Mouse (Mus musculus) left cerebral cortex, adult 2 months (tissue): ENCODE data around the gene Tnrc6b. TPM values are rescaled to one million over a fixed set of nuclear protein-coding genes. Genes with fewer than 3 reads are reported as not detected.

Experiments
- DNase-seq, 2 experiments: peaks; one replicate each; pipeline ENCODE4 v3.0.0; 2021 to 2022; ENCODE audit warnings: low spot score in 2 of 2, mixed read lengths in 1 of 2; ENCODE audit errors: extremely low spot score in 1 of 2
- H3K27ac ChIP-seq: fragments of 200-600 bp; 2 replicates; pipeline ENCODE4 v1.8.1; 2022
- H3K4me3 ChIP-seq: fragments of 200-600 bp; 2 replicates; pipeline ENCODE4 v1.8.1; 2022
- CTCF ChIP-seq: fragments of 200-600 bp; IDR thresholded peaks from 2 replicates; pipeline ENCODE4 v1.8.1; 2022; ENCODE audit warnings: antibody characterized with exemption, mild to moderate bottlenecking, moderate library complexity
- intact Hi-C: fragments of 180-260 bp; cut with DNase I; formaldehyde crosslinking; loops from one replicate; pipeline ENCODE4 v1.15.1; 2025
- total RNA-seq, 2 experiments: library from RNA; stranded (reverse); gene quantifications; 2 replicates each; pipeline ENCODE4 v1.2.3; 2021

Gene Tnrc6b
- total RNA-seq, 2 experiments from 2014 or later, result 118 to 120 TPM

DNA sequence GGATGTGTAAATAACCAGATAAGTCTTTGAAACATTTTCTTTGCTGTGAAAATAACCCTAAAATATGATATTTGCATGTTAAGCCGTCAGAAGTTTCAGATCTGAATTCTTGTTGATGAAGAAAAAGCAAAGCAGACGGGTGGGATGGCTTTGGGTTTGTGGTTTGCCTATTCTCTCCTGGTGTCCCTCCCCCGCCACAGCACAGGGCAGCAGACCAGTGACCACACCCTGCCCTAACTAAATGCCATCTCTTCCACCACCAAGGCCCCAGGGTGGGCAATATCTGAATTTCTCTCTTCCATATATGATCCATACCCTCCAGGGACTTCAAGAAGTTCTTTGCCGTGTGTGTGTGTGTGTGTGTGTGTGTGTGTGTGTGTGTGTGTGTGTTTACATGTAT, 227.5 kb downstream of the Tnrc6b start:
- DNase-seq, result no peak
- H3K27ac ChIP-seq, result no peak overlapping the region
- intact Hi-C loops, result no loop called here

DNA sequence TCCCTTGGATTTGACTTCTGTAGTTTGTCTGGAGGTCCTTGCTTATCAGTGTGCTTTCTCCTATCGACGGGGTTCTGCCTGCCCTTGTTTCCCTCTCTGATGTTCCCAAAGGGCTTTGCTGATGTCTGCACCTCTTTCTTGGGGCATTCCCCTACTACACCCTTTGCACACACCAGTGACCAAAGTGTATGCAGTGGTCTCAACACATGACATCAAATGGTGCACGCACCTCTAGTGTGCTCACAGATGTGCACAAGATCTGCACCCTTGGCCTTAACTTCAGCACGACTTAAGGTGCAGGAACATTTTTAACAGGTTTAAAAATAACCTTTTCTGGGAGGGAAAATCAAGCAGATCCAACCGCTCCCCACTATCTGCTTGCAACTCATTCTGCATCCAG, 228.3 kb downstream of the Tnrc6b start:
- intact Hi-C loops, result no loop called here
- TF ChIP-seq CTCF, result no peak
- Histone ChIP-seq H3K27ac (no peak overlapping the region), H3K4me3 (no peak overlapping the region)
- DNase-seq, result no peak

More for the DNA sequence above, 227.5 kb downstream of the Tnrc6b start:
- no peak overlapping the region for H3K4me3 ChIP-seq
- no peak for TF ChIP-seq CTCF

DNA sequence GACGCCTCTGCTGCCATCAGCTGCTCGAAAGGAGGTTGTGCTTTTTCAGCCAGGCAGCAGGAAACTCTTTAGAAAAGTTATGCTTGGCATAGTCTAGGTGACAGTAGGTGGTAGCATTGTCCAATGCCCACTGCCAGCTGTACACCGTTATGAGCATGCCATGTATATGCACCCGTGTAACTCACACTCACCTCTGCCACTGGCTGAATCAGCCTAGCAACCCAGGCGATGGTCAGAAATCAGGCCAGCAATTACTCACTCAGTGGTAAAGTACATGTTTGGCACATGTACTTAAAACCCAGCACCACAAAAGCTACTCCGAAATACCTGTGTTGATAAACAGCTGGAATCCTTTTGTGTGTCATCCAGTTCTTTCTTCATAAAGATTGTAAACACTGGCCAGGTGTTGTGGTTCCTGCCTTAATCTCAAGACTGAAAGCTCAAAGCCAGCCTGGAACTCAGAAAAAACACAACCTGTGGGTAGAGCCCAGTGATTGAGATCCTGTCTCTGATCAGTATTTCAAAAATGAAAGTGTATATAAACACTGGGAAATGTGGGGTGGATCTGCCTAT, 230.4 kb downstream of the Tnrc6b start:
- H3K27ac ChIP-seq, result no peak overlapping the region
- no peak for DNase-seq
- H3K4me3 ChIP-seq, result no peak overlapping the region
- intact Hi-C loops, result no loop called here
- TF ChIP-seq CTCF, result no peak

DNA sequence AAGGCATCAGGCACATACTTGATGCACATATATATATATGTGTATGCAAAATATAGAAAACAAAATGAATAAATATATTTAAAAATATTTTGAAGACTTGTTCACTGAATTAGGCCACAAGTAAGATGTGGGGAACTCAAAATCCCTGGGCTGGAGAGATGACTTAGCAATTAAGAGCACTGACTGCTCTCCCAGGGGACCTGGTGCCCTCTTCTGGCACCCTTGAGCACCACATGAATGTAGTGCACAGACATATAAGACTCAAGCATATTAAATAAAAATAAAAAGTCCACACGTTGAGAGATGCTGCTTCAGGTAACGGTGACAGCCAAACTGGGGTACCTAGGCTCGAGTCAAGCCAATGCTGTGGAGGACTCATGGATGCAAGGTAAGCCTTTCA, 234.7 kb downstream of the Tnrc6b start:
- peak; percentile 56 for TF ChIP-seq CTCF
- H3K4me3 ChIP-seq, result no peak overlapping the region
- H3K27ac ChIP-seq, result no peak overlapping the region
- DNase-seq, result no peak
- intact Hi-C loops, result loop anchor here (5.0 kb wide), 1 partner anchor 239 kb away; no protein-coding TSS in a partner anchor

DNA sequence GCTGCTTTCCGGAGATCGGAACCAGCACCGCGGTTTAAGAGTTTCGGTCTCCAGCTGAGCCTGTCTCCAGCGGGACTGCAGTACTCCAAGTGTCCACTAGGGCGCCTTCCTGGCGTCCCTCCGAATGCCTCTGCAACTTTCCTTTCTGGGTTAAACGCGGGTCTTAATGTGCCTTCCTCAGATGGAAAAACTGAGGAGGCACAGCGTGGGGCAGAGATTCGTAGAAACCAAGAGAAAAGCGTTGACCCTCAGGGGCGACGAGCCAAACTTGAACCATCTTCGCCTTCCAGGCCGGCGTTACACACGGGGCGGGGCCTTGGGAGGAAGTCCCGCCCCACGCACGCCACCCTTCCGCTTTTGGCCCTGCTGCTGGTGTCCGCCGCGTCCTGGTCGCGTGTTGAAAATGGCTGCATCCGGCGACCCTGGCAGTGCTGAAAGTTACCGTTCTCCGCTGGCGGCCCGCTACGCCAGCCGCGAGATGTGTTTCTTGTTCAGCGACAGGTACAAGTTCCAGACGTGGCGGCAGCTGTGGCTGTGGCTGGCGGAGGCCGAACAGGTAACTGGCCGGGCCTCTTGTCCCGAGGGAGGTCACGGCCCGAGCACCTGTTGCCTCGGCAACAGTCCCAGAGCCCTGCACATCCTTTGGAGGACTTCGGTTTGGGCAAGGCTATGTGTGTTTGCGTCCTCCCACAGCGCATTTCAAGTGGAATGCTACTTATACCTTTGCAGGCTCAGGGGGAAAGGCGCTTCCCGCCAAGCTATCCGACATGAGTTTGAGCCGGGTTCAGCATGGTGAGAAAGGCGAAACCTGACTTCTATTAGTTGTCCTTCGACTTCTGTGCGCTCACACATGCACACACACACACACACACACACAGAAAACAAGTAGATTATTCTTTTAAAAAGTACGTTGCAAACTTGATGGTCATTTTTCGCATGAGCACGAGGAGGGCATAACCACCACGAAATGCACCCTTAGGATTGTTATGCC, 237.3 kb downstream of the Tnrc6b start, which contains the start of gene Adsl:
Gene Adsl, plus strand, starts transcription at position 346 of the 991 bp plus-strand sequence.
- Histone ChIP-seq H3K27ac (peak within 1 kb of the TSS; percentile 80), H3K4me3 (peak within 1 kb of the TSS; percentile 75)
- intact Hi-C loops, result loop anchor here (5.0 kb wide), 1 partner anchor 241 kb away; no protein-coding TSS in a partner anchor
- peak; percentile 100 for TF ChIP-seq CTCF
- DNase-seq, result peak; percentile 84 to 85

DNA sequence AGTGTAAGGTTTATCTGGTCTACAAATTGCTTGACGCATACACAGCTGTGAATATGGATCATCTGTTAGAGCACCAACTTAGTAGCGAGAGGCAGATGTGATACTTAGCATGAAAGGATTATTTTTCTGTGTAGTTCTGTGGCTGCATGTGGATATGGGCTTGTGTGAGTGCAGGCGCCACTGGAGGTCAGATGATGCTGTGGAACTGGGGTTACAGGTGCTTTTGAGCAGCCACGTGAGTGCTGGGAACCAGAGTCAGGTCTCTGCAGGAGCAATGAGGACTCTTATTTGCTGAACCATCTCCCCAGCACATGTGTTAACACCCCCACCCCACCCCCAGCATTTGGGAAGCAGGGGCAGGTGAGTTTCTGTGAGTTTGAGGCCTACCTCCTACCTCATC, 238.3 kb downstream of the Tnrc6b start:
- intact Hi-C loops, result loop anchor here (5.0 kb wide), 1 partner anchor 242 kb away; no protein-coding TSS in a partner anchor
- Histone ChIP-seq H3K27ac (no peak overlapping the region), H3K4me3 (no peak overlapping the region)
- DNase-seq, result no peak
- TF ChIP-seq CTCF, result no peak

DNA sequence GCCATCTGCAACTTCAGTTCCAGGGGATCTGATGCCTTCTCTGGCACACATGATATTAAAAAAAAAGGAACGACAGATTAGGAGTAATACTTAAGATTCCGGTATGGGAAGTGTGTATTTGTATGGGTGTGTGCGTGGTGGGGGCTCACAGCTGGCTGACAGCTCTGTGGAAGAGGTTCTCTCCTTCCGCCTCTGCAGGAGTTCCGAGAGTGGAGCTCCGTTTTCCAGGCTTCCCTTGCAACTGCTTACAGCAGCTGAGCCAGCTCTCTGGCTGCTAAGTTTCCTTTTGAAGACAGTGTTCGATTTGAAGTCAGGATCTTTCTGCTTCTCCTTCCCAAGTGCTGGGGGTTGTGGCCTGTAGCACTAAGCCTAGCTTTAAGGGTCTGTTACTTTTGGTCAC, 238.9 kb downstream of the Tnrc6b start:
- Histone ChIP-seq H3K27ac (no peak overlapping the region), H3K4me3 (no peak overlapping the region)
- no peak for TF ChIP-seq CTCF
- intact Hi-C loops, result no loop called here
- DNase-seq, result no peak

DNA sequence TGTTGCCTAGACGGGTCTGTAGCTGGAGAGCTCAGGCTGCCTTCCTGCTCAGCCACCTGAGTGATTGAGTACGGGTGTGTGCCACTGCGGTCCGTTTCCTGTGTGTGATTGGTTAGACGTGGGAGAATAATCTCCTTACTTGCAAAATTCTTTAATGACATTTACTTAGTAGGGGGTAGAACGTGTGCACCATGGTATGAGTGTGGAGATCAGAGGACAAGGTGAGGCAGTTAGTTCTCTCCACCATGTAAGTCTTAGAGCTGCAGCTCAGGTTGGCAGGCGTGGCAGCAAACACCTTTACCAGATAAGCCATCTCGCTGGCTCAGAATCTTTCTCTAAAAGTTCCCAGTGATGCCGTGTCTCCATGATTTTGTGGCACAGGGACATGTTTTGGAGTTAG, 242.9 kb downstream of the Tnrc6b start:
- no peak overlapping the region for H3K4me3 ChIP-seq
- no peak overlapping the region for H3K27ac ChIP-seq
- DNase-seq, result no peak
- no peak for TF ChIP-seq CTCF
- intact Hi-C loops, result no loop called here

DNA sequence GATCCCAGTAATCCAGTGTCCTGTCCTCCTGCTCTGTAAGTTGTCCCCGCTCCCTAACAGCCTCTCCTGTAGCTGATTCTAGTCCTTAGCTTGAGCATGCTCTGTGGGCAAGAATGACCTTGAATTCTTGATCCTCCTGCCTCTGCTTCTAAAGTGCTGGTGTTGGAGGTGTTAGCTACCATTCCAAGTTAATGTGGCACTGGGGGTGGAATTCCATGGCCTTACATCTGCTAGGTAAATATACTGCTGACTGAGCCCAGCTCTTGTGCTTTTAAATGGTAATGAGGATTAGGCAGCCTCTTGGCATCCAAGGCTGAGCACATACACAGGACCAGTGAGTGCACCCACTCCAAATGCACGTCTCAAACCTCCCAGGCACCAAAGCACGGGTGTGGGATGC, 243.7 kb downstream of the Tnrc6b start:
- Histone ChIP-seq H3K27ac (no peak overlapping the region), H3K4me3 (no peak overlapping the region)
- no peak for TF ChIP-seq CTCF
- intact Hi-C loops, result no loop called here
- DNase-seq, result no peak

DNA sequence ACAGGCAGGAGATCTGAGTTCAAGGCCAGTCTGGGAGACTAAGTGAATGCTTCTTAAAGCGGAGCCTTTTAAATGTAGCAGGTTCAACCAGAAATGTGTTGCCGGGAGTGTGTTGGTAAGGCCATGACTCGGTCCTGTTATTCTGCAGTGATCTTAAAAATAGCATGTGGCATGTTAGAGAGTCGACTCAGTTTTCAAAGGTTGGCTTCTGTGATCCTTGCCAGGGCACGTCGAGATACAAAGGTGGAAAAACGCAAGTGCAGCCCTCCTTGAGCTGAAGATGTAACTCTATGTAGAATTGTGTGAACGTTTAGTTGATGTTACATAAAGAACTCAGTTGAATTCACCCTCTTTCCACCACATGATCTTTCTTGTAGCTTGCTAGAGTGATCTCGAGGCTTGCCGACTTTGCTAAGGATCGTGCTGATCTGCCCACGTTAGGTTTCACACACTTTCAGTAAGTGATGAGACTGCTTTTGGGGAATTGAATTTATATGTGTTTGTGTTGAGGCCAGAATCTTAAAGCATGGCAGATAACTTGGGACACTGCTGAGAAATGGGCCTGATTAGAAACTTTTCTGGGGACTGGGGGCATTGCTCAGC, 244.8 kb downstream of the Tnrc6b start:
- intact Hi-C loops, result no loop called here
- Histone ChIP-seq H3K4me3 (no peak overlapping the region), H3K27ac (peak overlapping the region; percentile 45)
- TF ChIP-seq CTCF, result no peak
- no peak for DNase-seq

DNA sequence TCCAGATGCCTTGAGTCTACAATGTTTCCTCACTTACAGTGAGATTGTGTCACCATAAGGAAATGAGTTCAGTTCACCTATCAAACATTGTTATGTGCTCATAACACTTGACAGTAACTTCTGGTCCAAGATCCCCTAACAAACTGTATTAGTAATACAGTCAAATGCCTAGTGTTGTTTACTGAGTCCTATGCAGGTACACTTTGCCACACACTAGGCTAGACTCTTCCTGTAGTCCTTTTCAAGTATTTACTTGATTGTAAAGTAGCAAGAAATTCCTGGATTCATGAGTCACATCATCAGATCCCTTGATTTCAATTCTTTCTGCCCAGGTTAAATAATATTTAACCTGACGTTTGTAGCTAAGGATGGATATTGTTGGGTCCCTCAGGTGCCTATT, 258.3 kb downstream of the Tnrc6b start:
- no peak for DNase-seq
- no peak overlapping the region for H3K27ac ChIP-seq
- no peak for TF ChIP-seq CTCF
- intact Hi-C loops, result no loop called here
- no peak overlapping the region for H3K4me3 ChIP-seq

DNA sequence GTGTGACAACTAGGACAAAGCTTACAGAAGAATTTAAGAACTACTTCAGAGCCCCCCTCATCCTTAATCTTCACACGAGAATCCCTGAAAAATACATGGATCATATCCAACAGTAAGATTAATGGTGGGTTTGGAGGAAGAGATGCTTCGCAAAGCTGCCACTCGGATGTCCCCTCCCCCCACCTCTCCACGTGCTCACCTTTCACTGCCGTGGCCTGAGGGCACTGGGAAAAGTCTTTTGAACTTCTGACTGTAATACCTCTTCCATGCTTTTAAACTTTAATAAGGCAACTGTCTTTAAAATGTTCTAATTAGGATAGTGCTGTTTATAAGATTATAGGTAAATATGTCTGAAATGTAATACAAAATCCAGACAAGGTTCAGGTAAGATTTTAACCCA, 263.2 kb downstream of the Tnrc6b start:
- Histone ChIP-seq H3K4me3 (no peak overlapping the region), H3K27ac (no peak overlapping the region)
- TF ChIP-seq CTCF, result no peak
- intact Hi-C loops, result no loop called here
- DNase-seq, result no peak
